Mouse (Mus musculus) liver, adult 2 months (tissue): ENCODE measurements around the gene Podn. TPM values are rescaled to one million over a fixed set of nuclear protein-coding genes. Genes with fewer than 3 reads are reported as not detected.

ENCODE experiments used
- DNase-seq: peaks from one replicate; pipeline ENCODE4 v3.0.0-alpha.2; 2011; ENCODE audit warnings: low read depth, low spot score; ENCODE audit errors: extremely low read depth
- H3K27ac ChIP-seq: fragments of 200-500 bp; replicated peaks from 2 replicates; pipeline ENCODE4 v1.5.1; 2012; ENCODE audit warnings: low read depth, mild to moderate bottlenecking, control low read depth, inconsistent platforms, low read length; ENCODE audit not compliant: insufficient read depth
- H3K27me3 ChIP-seq: fragments of 200-500 bp; 2 replicates; pipeline ENCODE4 v1.6.1; 2012; ENCODE audit warnings: mild to moderate bottlenecking, moderate library complexity, low read length, inconsistent platforms; ENCODE audit not compliant: control insufficient read depth, insufficient read depth
- H3K36me3 ChIP-seq: fragments of 200-500 bp; 2 replicates; pipeline ENCODE4 v1.6.1; 2012; ENCODE audit warnings: low read length, inconsistent platforms; ENCODE audit not compliant: control insufficient read depth, insufficient read depth
- H3K4me1 ChIP-seq: fragments of 200-500 bp; 2 replicates; pipeline ENCODE4 v1.6.1; 2011; ENCODE audit warnings: low read length; ENCODE audit not compliant: control insufficient read depth, insufficient read depth
- H3K4me3 ChIP-seq: fragments of 200-500 bp; 2 replicates; pipeline ENCODE4 v1.5.1; 2011; ENCODE audit warnings: low read depth, mild to moderate bottlenecking, control low read depth, low read length, moderate library complexity; ENCODE audit not compliant: insufficient read depth
- H3K79me2 ChIP-seq: fragments of 200-500 bp; 2 replicates; pipeline ENCODE4 v1.6.1; 2012; ENCODE audit warnings: inconsistent platforms, mild to moderate bottlenecking, low read length, moderate library complexity; ENCODE audit not compliant: control insufficient read depth, insufficient read depth
- H3K9ac ChIP-seq: fragments of 200-500 bp; 2 replicates; pipeline ENCODE4 v1.6.1; 2012; ENCODE audit warnings: low read depth, mild to moderate bottlenecking, control low read depth, inconsistent platforms, low read length
- CTCF ChIP-seq: fragments of 200-500 bp; IDR thresholded peaks from 2 replicates; pipeline ENCODE4 v1.5.1; 2011; ENCODE audit warnings: low read depth, low read length, control low read depth
- POLR2A ChIP-seq: fragments of 200-500 bp; IDR thresholded peaks from 2 replicates; pipeline ENCODE4 v1.6.1; 2011; ENCODE audit warnings: low read length, control low read depth; ENCODE audit not compliant: insufficient read depth; ENCODE audit errors: extremely low read depth
- WGBS: fragments of 180-500 bp; shearing (Covaris S2); methylation state at CpG from one replicate; pipeline ENCODE4 v1.1.7; 2018; 5-methylcytosine and 5-hydroxymethylcytosine counted together
- polyA plus RNA-seq: library from polyadenylated mRNA; depleted of rRNA; stranded (reverse); fragments of >200 nt; gene quantifications from 2 replicates; pipeline ENCODE4 v1.2.3, GENCODE M21; 2012
- total RNA-seq: library from RNA; depleted of rRNA; stranded (reverse); fragments of >200 nt; gene quantifications from 2 replicates; pipeline ENCODE4 v1.2.3, GENCODE M21; 2014

Podn gene
- total and polyA plus RNA-seq, 2 experiments = 1.9 to 3.8 TPM

DNA sequence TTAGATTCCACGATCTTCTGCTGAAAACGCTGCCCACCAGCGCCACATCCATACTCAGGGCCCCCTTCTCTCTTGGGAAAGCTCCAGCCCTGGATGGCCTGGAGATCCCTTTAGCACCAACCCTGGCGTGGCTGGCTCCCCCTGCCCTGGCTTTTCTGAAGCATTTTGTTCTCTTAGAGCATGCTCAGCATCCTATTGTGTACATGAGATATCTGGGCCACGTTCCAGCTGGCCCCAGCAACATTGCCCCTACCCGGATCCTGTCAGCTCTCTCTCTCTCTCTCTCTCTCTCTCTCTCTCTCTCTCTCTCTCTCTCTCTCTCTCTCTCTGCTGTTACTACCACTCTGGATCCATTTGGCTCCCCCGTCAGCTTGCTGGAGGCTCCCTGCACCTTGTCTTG is 90.9 kb downstream of the Podn start:
- TF ChIP-seq POLR2A (no peak), CTCF (no peak)
- Histone ChIP-seq H3K4me1 (no peaks in the 10 kb centered on the region), H3K27me3 (no peaks in the 10 kb centered on the region), H3K9ac (no peak overlapping the region), H3K27ac (no peak overlapping the region), H3K79me2 (no peaks in the 10 kb centered on the region), H3K36me3 (no peaks in the 10 kb centered on the region), H3K4me3 (no peak overlapping the region)
- no peak for DNase-seq
- WGBS = 62% methylated on average over 7 of the region's 7 CpGs

DNA sequence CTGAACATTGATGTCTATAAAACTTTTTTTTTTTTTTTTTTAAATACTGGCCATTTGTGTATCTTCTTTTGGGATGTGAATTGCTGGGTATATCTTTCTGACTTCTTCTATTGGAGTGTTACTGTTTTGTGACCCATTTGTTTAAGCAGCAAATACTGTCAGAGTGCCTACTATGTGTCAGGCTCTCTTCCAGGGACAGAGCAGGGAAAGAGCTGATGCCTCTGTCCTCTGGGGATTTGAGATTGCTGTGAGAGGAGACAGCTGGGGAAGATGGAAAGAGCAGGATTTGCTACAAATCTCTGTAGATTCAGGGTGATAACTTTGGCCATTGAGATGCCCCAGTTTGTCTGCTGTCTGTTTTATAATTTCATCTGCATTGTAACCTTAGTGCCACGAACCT is 96.9 kb downstream of the Podn start:
- WGBS = 72% methylated on average over 1 of the region's 1 CpGs
- no peak overlapping the region for H3K9ac ChIP-seq
- no peaks in the 10 kb centered on the region for H3K27me3 ChIP-seq
- no peaks in the 10 kb centered on the region for H3K36me3 ChIP-seq
- no peak for TF ChIP-seq CTCF
- TF ChIP-seq POLR2A = no peak
- no peaks in the 10 kb centered on the region for H3K79me2 ChIP-seq
- no peak overlapping the region for H3K27ac ChIP-seq
- no peak overlapping the region for H3K4me3 ChIP-seq
- peaks cover 6% of the 10 kb centered on the region; the same call in 1 of the 2 replicates for H3K4me1 ChIP-seq
- DNase-seq = no peak

DNA sequence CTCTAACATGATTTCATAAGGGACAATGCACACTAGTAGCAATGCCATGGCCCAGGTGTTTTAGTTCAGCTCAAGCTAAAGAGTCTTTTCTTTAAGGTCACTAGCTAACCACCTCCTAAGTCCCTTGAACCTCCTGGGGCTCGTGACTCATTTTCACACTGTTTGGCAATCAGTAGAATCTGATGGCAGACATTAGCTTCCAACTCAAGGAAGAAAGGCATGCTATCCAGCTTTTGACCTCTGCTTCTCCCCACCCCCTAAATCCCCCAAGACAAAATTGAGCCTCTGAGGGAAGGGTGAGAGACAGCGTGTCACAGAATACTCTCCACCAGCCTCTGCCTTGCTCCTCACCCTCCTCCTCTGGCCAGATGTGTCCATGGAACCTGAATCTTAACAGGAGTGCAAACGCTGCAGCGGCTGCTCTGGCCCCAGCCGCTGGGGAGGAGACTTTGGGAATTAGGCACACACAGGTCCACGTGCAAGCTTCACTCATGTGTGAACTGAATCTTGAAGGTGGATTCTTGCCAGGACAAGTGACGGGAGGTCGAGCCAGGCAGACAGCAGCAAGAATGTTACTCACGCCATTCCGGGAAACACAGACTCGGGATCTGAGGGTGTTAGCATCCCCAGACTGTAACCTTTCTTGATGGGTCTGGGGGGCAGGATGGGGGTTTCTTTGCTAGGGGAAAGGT is 97.5 kb downstream of the Podn start:
- Histone ChIP-seq H3K79me2 (no peaks in the 10 kb centered on the region), H3K36me3 (no peaks in the 10 kb centered on the region), H3K9ac (no peak overlapping the region), H3K4me1 (peaks cover 6% of the 10 kb centered on the region; the same call in 1 of the 2 replicates), H3K27ac (no peak overlapping the region), H3K4me3 (no peak overlapping the region), H3K27me3 (no peaks in the 10 kb centered on the region)
- no peak for TF ChIP-seq CTCF
- TF ChIP-seq POLR2A = no peak
- peak; percentile 47 for DNase-seq
- 59% methylated on average over 11 of the region's 11 CpGs for WGBS

DNA sequence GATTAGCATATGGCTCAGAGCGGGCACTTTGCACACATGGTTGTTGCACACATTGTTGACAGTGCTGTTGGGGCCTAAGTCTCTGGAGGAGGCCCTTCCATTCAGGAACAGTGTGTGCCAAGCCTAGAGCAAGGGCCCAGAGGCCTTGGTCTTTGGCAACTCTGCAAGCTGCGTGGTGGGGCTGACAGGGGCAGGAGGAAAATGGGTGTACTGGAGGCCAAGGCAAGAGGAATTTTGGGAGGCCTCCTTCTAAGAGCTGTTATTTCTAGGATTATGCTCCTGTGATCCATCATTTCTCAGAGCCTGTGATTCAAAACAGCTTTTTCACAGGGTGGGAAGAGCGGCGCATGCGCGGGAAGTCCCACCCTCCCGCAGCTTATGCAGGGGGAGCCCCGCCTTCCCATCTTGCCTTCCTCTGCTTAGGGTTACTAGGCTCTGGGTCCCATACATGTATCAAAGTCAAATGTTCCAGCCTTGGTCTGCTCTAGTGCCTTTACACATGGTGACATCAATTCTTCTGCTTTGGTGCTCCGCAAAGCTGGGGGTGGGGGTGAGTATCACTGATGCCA is 99.7 kb downstream of the Podn start:
- Histone ChIP-seq H3K36me3 (no peaks in the 10 kb centered on the region), H3K79me2 (no peaks in the 10 kb centered on the region), H3K27me3 (no peaks in the 10 kb centered on the region), H3K9ac (no peak overlapping the region), H3K4me3 (no peak overlapping the region), H3K27ac (no peak overlapping the region), H3K4me1 (peaks cover 6% of the 10 kb centered on the region; the same call in 1 of the 2 replicates)
- no peak for TF ChIP-seq CTCF
- TF ChIP-seq POLR2A = no peak
- no peak for DNase-seq
- 97% methylated on average over 9 of the region's 9 CpGs for WGBS

DNA sequence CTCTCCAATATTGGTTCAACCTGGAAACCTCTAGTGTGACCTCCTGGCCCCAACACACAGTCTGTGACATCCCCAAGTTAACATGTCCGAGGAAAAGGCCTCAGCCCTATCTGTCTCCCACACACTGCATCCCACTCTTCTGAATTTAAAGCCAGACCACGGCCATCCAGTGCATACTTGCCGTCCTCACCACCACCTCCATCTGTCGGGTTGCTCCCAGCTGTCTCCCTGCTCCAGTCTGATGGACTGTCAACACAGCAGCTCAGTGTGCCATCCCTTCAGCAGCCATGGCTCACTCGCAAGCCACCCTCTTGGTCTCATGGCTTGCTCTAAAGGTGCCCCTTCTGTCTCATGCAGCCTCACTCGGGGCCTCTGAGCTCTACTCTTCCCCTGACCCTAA is 100.5 kb downstream of the Podn start:
- no peak for DNase-seq
- Histone ChIP-seq H3K4me3 (no peak overlapping the region), H3K27ac (no peak overlapping the region), H3K9ac (no peak overlapping the region), H3K4me1 (peaks cover 6% of the 10 kb centered on the region; the same call in 1 of the 2 replicates), H3K27me3 (no peaks in the 10 kb centered on the region), H3K36me3 (no peaks in the 10 kb centered on the region), H3K79me2 (no peaks in the 10 kb centered on the region)
- TF ChIP-seq CTCF = no peak
- TF ChIP-seq POLR2A = no peak
- whole genome bisulfite sequencing = 89% methylated on average over 6 of the region's 6 CpGs

DNA sequence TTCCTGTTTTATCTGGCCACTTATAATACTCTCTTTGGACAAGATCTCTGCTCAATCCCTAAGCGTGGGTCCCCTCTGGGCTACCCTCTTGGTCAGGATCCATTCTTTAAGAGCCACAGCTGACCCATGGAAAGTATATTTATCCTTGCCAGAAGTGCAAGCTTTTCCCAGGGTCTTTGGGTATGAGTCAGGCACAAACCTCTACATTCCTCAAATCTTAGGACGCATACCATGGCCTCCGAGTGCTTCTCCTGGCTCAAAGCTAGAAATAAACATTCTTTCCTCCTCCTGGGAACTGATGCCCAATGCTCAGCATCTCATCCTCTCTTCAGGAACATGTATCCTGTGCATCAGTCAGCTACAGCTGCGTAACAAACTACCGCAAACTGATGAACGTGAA is 101.2 kb downstream of the Podn start:
- Histone ChIP-seq H3K79me2 (no peaks in the 10 kb centered on the region), H3K4me3 (no peak overlapping the region), H3K27me3 (no peaks in the 10 kb centered on the region), H3K4me1 (peaks cover 6% of the 10 kb centered on the region; the same call in 1 of the 2 replicates), H3K27ac (no peak overlapping the region), H3K9ac (no peak overlapping the region), H3K36me3 (no peaks in the 10 kb centered on the region)
- 91% methylated on average over 6 of the region's 6 CpGs for WGBS
- no peak for DNase-seq
- no peak for TF ChIP-seq CTCF
- TF ChIP-seq POLR2A = no peak
